Mouse (Mus musculus) spleen, postnatal 0 days (tissue): Measurements from ENCODE around the gene Cyp2j8. TPM values are rescaled to one million over a fixed set of nuclear protein-coding genes. Genes with fewer than 3 reads are reported as not detected.

Source experiments
- polyA plus RNA-seq: library from polyadenylated mRNA; unstranded; fragments of >200 nt; fragmentation: Nextera tagmentation; extraction: Ambion mirVana; gene quantifications from 2 replicates; pipeline ENCODE4 v1.2.1, GENCODE M21; 2015

Gene Cyp2j8
- polyA plus RNA-seq = not detected in 2 replicates

DNA sequence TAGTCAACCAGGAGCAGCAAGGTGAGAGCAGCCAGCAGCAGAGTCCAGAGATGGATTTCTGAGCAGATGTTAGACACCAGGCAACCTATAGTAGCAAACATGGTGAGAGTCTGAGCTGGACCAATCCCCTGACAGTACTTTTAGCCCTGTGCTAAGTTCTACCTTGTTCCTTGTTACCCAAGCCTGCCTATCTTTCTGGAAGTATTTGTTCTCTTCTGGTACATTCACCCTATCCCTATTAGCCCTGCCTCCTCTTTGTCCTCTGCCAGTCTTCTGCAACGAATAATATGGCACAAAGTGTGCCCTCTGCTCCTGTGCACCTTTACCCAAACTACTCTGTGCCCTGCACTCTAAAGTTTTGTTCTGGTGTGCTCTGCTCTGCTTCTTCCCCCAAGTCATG lies at the start of gene Cyp2j8:
Cyp2j8 (minus strand) TSS at position 101 of the 400 bp plus-strand sequence.

DNA sequence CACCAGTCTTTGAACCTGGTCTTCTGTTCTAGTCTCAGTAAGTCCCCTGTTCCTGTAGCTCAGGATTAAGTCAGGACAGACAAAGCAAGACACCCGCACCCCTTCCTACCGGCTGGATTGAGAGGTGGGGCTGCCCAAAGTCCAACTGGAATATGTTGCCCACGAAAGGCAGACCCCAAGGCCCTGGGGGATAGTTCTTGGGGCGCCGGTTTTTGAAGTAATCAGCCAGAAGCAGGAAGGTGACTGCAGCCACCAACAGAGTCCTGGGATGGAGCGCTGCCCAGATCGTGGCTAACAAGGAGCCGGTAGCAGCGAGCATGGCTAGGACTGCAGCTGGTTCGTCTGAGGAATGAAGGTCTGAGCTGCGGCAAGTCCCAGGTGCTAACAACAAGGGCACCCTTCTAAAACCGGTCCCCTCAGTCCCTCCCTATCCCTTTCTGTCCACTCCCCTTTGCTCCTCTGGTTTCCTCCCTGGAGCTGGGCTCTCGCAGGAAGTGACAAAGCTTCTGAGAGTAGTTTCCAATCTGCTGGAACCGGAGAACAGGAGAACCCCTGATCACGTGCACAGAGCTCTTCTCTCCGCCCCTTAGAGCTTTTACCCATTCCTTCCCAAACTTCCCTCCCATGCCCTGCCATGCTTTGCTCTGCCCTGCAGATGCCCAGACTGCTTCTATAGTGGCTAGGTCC lies 46.1 kb upstream of the Cyp2j8 start, which contains the start of gene Cyp2j6:
Cyp2j6 (minus strand) TSS at position 529 of the 687 bp plus-strand sequence.

Other genes starting within 250 kb of the Cyp2j8 start
- not detected in 2 replicates for gene Cyp2j11, start 158.7 kb downstream of the Cyp2j8 start, polyA plus RNA-seq
- gene Cyp2j6, start 46.3 kb upstream of the Cyp2j8 start, polyA plus RNA-seq = 1.3 and 2.0 TPM in 2 replicates
- 1.6 and 2.0 TPM in 2 replicates for gene Cyp2j9, start 84.2 kb upstream of the Cyp2j8 start, polyA plus RNA-seq
- gene Cyp2j5, start 156.8 kb upstream of the Cyp2j8 start, polyA plus RNA-seq = not detected in 2 replicates